Mouse (Mus musculus): ENCODE measurements around the gene Glra3.

Glra3 gene

GRCm38 (mm10) chr8:55939870-55940525 is at the start of gene Glra3:
Gene Glra3, plus strand, starts transcription at chr8:55940460.
- no peak for DNase-seq (ENCODE audit: low spot score in 2 of 2)

GRCm38 (mm10) chr8:55906848-55907247 is 33.4 kb upstream of the Glra3 start, which contains the start of gene Adam29:
Gene Adam29, minus strand, starts transcription at chr8:55906948.
- DNase-seq (ENCODE audit: low spot score in 2 of 2): no peak

- no peak for DNase-seq (ENCODE audit: low spot score in 2 of 2)
Measured at GRCm38 (mm10) chr8:55940526-55940880, 243 bp downstream of the Glra3 start.

GRCm38 (mm10) chr8:55964759-55965320 is 24.6 kb downstream of the Glra3 start:
- DNase-seq (ENCODE audit: low spot score in 2 of 2): no peak

GRCm38 (mm10) chr8:55997859-55998258 is 57.6 kb downstream of the Glra3 start:
- DNase-seq (ENCODE audit: low spot score in 2 of 2): no peak

- DNase-seq (ENCODE audit: low spot score in 2 of 2): no peak
Measured at GRCm38 (mm10) chr8:56054324-56054723, 114.1 kb downstream of the Glra3 start.

- DNase-seq (ENCODE audit: low spot score in 2 of 2): no peak
Measured at GRCm38 (mm10) chr8:56063081-56063480, 122.8 kb downstream of the Glra3 start.

- DNase-seq (ENCODE audit: low spot score in 2 of 2): no peak
Measured at GRCm38 (mm10) chr8:56070486-56071254, 130.4 kb downstream of the Glra3 start.

- DNase-seq (ENCODE audit: low spot score in 2 of 2): no peak
Measured at GRCm38 (mm10) chr8:56083654-56084053, 143.4 kb downstream of the Glra3 start.

- DNase-seq (ENCODE audit: low spot score in 2 of 2): no peak
Measured at GRCm38 (mm10) chr8:56094385-56094784, 154.1 kb downstream of the Glra3 start.

- no peak for DNase-seq (ENCODE audit: low spot score in 2 of 2)
Measured at GRCm38 (mm10) chr8:56110296-56110695, 170.0 kb downstream of the Glra3 start.

- no peak for DNase-seq (ENCODE audit: low spot score in 2 of 2)
Measured at GRCm38 (mm10) chr8:56129357-56129756, 189.1 kb downstream of the Glra3 start.

- DNase-seq (ENCODE audit: low spot score in 2 of 2): no peak
Measured at GRCm38 (mm10) chr8:56150697-56151096, 210.4 kb downstream of the Glra3 start.

GRCm38 (mm10) chr8:56151574-56151973 is 211.3 kb downstream of the Glra3 start:
- DNase-seq (ENCODE audit: low spot score in 2 of 2): no peak

GRCm38 (mm10) chr8:56158966-56159365 is 218.7 kb downstream of the Glra3 start:
- DNase-seq (ENCODE audit: low spot score in 2 of 2): no peak

Data from spleen, postnatal 14 days (tissue).